9 mouse cellular contexts compared by ENCODE assay signal in genomic region chr1:133915723-133916355, GRCm38 (mm10). TPM values are rescaled to one million over a fixed set of nuclear protein-coding genes. Genes with fewer than 3 reads are reported as not detected.
DNase-seq lines count a peak whose midpoint lies in the region; ATAC-seq and TF ChIP-seq lines count a peak whose summit lies in the region.
"Had no signal": no experiment of that assay in that cellular context is flagged by ENCODE, and none has a peak within 500 bp of the region (broad histone marks: within the 10 kb centered on the region; RNA-seq: fewer than 3 reads in every experiment).

No protein-coding gene starts in this region.

- H3K36me3 ChIP-seq in neural tube, embryonic 13.5 days: no peaks in the 10 kb centered on the region
- no peaks in the 10 kb centered on the region for H3K36me3 ChIP-seq in thymus, adult 2 months (ENCODE audit: control insufficient read depth, insufficient read depth, low read length)
- H3K36me3 ChIP-seq: hindbrain, embryonic 15.5 days had no signal

- no peak overlapping the region for H3K9ac ChIP-seq in neural tube, embryonic 13.5 days
- H3K9ac ChIP-seq: hindbrain, embryonic 15.5 days had no signal

- no peak for TF ChIP-seq POLR2A in embryonic fibroblast, embryonic 13.5 days (IDR thresholded peaks at IDR 0.05; ENCODE audit: low read depth, low read length)
- no peak for TF ChIP-seq POLR2A in thymus, adult 2 months (IDR thresholded peaks at IDR 0.05; ENCODE audit: control insufficient read depth, extremely low read depth, insufficient read depth, low read length, poor library complexity)

- WGBS in neural tube, embryonic 13.5 days: 58% methylated on average over 8 of the region's 8 CpGs
- 58% methylated on average over 8 of the region's 8 CpGs for WGBS in thymus, adult 2 months

- no peak overlapping the region for H3K4me2 ChIP-seq in neural tube, embryonic 13.5 days
- H3K4me2 ChIP-seq: hindbrain, embryonic 15.5 days had no signal

- DNase-seq in neural tube, embryonic 10.5 days (ENCODE audit: extremely low spot score, low spot score): no peak
- peak; percentile 78 to 90 for DNase-seq in heart, postnatal 14 days
- peak; percentile 59 to 63 for DNase-seq in left cerebral cortex, postnatal 36 days (ENCODE audit: low spot score in 2 of 2)
- peak; percentile 45 for DNase-seq in right cerebral cortex, postnatal 4 days
- no peak for DNase-seq in thymus, adult 2 months

- 0 out of 2 replicates have a peak, but pooled peaks cover 2% of the 10 kb centered on the region for H3K27me3 ChIP-seq in neural tube, embryonic 13.5 days
- no peaks in the 10 kb centered on the region for H3K27me3 ChIP-seq in thymus, adult 2 months (ENCODE audit: control insufficient read depth, insufficient read depth, low read length)
- H3K27me3 ChIP-seq: hindbrain, embryonic 15.5 days had no signal

- H3K9me3 ChIP-seq in neural tube, embryonic 13.5 days: no peaks in the 10 kb centered on the region
- H3K9me3 ChIP-seq: hindbrain, embryonic 15.5 days had no signal

- ATAC-seq in neural tube, embryonic 13.5 days (ENCODE audit: low read depth): 0 out of 2 replicates have a peak, but pooled peaks have one; percentile 58
- no peak for ATAC-seq in CD4-positive, CD25-positive, alpha-beta regulatory T cell, adult 4 months

- H3K27ac ChIP-seq in neural tube, embryonic 13.5 days (replicated peaks): peak overlapping the region; percentile 49
- H3K27ac ChIP-seq in embryonic fibroblast, embryonic 13.5 days (ENCODE audit: insufficient read depth, low read length): peak overlapping the region; percentile 38
- H3K27ac ChIP-seq in thymus, adult 2 months (ENCODE audit: control insufficient read depth, insufficient read depth, low read length): no peak overlapping the region
- H3K27ac ChIP-seq: hindbrain, embryonic 15.5 days had no signal

- H3K4me1 ChIP-seq in neural tube, embryonic 13.5 days (replicated peaks): peaks cover 49% of the 10 kb centered on the region
- peaks cover 5% of the 10 kb centered on the region; the same call in 1 of the 2 replicates for H3K4me1 ChIP-seq in embryonic fibroblast, embryonic 13.5 days (ENCODE audit: control insufficient read depth, insufficient read depth, low read length)
- no peaks in the 10 kb centered on the region for H3K4me1 ChIP-seq in thymus, adult 2 months (replicated peaks; ENCODE audit: control insufficient read depth, insufficient read depth, low read length)

- no peak overlapping the region for H3K4me3 ChIP-seq in neural tube, embryonic 13.5 days
- no peak overlapping the region for H3K4me3 ChIP-seq in embryonic fibroblast, embryonic 13.5 days (ENCODE audit: insufficient read depth, low read length)
- H3K4me3 ChIP-seq in thymus, adult 2 months (ENCODE audit: control insufficient read depth, insufficient read depth, low read length): no peak overlapping the region
- H3K4me3 ChIP-seq: hindbrain, embryonic 15.5 days had no signal

- intact Hi-C loops in heart, postnatal 14 days (cut with DNase I): no loop called here
- intact Hi-C loops in left cerebral cortex, postnatal 36 days (cut with DNase I): no loop called here

- no peak for TF ChIP-seq CTCF in embryonic fibroblast, embryonic 13.5 days (IDR thresholded peaks at IDR 0.05; ENCODE audit: borderline replicate concordance, insufficient read depth, low read length)
- TF ChIP-seq CTCF in thymus, adult 2 months (IDR thresholded peaks at IDR 0.05; ENCODE audit: borderline replicate concordance, control insufficient read depth, extremely low read depth, insufficient read depth, low read length, poor library complexity): no peak

RNA-seq across cellular contexts. Expression of gene Prelp, which starts 5.4 kb away (rescaled TPM):
- polyA plus RNA-seq in neural tube, embryonic 13.5 days (2015; fragmentation: Nextera tagmentation; extraction: Ambion mirVana): 8.2 and 10.1 TPM in 2 replicates
- polyA plus RNA-seq in embryonic fibroblast, embryonic 13.5 days (2011; ENCODE audit: insufficient read length, low read depth, missing spikeins): 28.4 and 42.1 TPM in 2 replicates
- 10 to 100 TPM; 25.0 to 29.5 TPM for total RNA-seq in heart, postnatal 14 days (2021)
- 10 to 100 TPM in 1 of 2 experiments, 1 to 10 TPM in 1; 7.9 to 11.6 TPM for total RNA-seq in left cerebral cortex, postnatal 36 days (2021)
- polyA plus RNA-seq in CD4-positive, CD25-positive, alpha-beta regulatory T cell, adult 4 months (2017; shearing (Covaris generic)): not detected
- polyA plus RNA-seq in thymus, adult 2 months (2012; rRNA removed): 10.7 and 13.3 TPM in 2 replicates

RNA-seq across cellular contexts. Expression of gene Optc, which starts 8.0 kb away (rescaled TPM):
- polyA plus RNA-seq in neural tube, embryonic 13.5 days (2015; fragmentation: Nextera tagmentation; extraction: Ambion mirVana): 2.0 and 2.4 TPM in 2 replicates
- 4.3 and 7.0 TPM in 2 replicates for polyA plus RNA-seq in embryonic fibroblast, embryonic 13.5 days (2011; ENCODE audit: insufficient read length, low read depth, missing spikeins)
- under 1 TPM; 0.17 to 0.55 TPM for total RNA-seq in heart, postnatal 14 days (2021)
- total RNA-seq in left cerebral cortex, postnatal 36 days (2021): 1 to 10 TPM in 1 of 2 experiments, under 1 TPM in 1; 0.37 to 1.4 TPM
- not detected for polyA plus RNA-seq in CD4-positive, CD25-positive, alpha-beta regulatory T cell, adult 4 months (2017; shearing (Covaris generic))
- 0.91 and 1.0 TPM in 2 replicates for polyA plus RNA-seq in thymus, adult 2 months (2012; rRNA removed)

Comparison
In these comparisons a context has a peak if more than half of its experiments do, and no peak if none do; other contexts are left out.
1. DNase-seq: peak in heart, postnatal 14 days (2 of 2), left cerebral cortex, postnatal 36 days (2 of 2) and right cerebral cortex, postnatal 4 days (single experiment); none in neural tube, embryonic 10.5 days (single experiment) and thymus, adult 2 months (single experiment).